Mouse (Mus musculus): Measurements from ENCODE around the gene Proca1.

DNA sequence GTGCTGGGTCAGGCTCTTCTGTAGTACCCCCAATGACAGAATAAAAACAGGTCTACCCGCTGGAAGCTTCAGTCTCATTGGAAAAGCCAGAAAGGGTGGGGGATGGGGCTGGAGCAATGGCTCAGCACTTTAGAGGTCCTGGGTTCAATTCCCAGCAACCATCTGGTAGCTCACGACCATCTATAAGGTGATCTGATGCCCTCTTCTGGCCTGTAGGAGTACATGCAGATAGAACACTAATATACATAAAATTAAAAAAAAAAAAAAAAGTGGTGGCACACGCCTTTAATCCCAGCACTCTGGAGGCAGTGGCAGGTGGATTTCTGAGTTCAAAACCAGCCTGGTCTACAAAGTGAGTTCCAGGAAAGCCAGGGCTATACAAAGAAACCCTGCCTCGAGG is 21.9 kb upstream of the Proca1 start:
- TF ChIP-seq CHD2 (IDR thresholded peaks at IDR 0.05; ENCODE audit: low read depth, low read length) (no peak), HCFC1 (IDR thresholded peaks at IDR 0.05; ENCODE audit: borderline replicate concordance, insufficient read depth, low read length) (no peak), ZC3H11A (IDR thresholded peaks at IDR 0.05; ENCODE audit: borderline replicate concordance, low read depth, low read length) (no peak)

All from ES-E14 (cell line).